Mouse (Mus musculus) liver, embryonic 13.5 days (tissue): ENCODE measurements at regions not wholly inside any gene's neighbourhood (a gene's known extent, or its start where the extent isn't known, plus 50 kb on each side); places are given as distances from the start of the nearest gene placed in this dataset.

ENCODE experiments used
- ATAC-seq: fragments of 200-750 bp; cut with Nextera tagmentation; 2 replicates; pipeline ENCODE4 v1.8.0; 2017; ENCODE audit warnings: low read depth, mild to moderate bottlenecking, moderate number of reproducible peaks, moderate library complexity
- DNase-seq: peaks from one replicate; pipeline ENCODE4 v3.0.0; 2022
- H3K27ac ChIP-seq: fragments of 300-500 bp; sonication (generic); 2 replicates; pipeline ENCODE4 v1.5.1; 2015; ENCODE audit warnings: moderate library complexity, mild to moderate bottlenecking, inconsistent platforms
- H3K27me3 ChIP-seq: fragments of 300-500 bp; sonication (generic); 2 replicates; pipeline ENCODE4 v1.6.1; 2015; ENCODE audit warnings: mild to moderate bottlenecking, inconsistent platforms
- H3K36me3 ChIP-seq: fragments of 300-500 bp; sonication (generic); 2 replicates; pipeline ENCODE4 v1.6.1; 2015; ENCODE audit warnings: mild to moderate bottlenecking, inconsistent platforms
- H3K4me1 ChIP-seq: fragments of 300-500 bp; sonication (generic); replicated peaks from 2 replicates; pipeline ENCODE4 v1.6.1; 2015; ENCODE audit warnings: inconsistent platforms
- H3K4me2 ChIP-seq: fragments of 300-500 bp; sonication (generic); 2 replicates; pipeline ENCODE4 v1.6.1; 2015; ENCODE audit warnings: inconsistent platforms, mild to moderate bottlenecking, moderate library complexity
- H3K4me3 ChIP-seq: fragments of 300-500 bp; sonication (generic); replicated peaks from 2 replicates; pipeline ENCODE4 v1.5.1; 2015; ENCODE audit warnings: mild to moderate bottlenecking, inconsistent platforms
- H3K9ac ChIP-seq: fragments of 300-500 bp; sonication (generic); 2 replicates; pipeline ENCODE4 v1.6.1; 2015; ENCODE audit warnings: mild to moderate bottlenecking, inconsistent platforms
- H3K9me3 ChIP-seq: fragments of 300-500 bp; sonication (generic); replicated peaks from 2 replicates; pipeline ENCODE4 v1.6.1; 2016; ENCODE audit warnings: inconsistent platforms
- WGBS: fragments of 180-500 bp; shearing (Covaris S2); methylation state at CpG from one replicate; pipeline ENCODE4 v1.1.7; 2015; ENCODE audit not compliant: insufficient replicate concordance; 5-methylcytosine and 5-hydroxymethylcytosine counted together

- no peak for ATAC-seq
- no peaks in the 10 kb centered on the region for H3K4me1 ChIP-seq
- H3K27me3 ChIP-seq: no peaks in the 10 kb centered on the region
- H3K36me3 ChIP-seq: no peaks in the 10 kb centered on the region
- no peak overlapping the region for H3K27ac ChIP-seq
- H3K9ac ChIP-seq: no peak overlapping the region
- WGBS: 72% methylated on average over 2 of the region's 2 CpGs
- no peaks in the 10 kb centered on the region for H3K9me3 ChIP-seq
- H3K4me3 ChIP-seq: no peak overlapping the region
- no peak overlapping the region for H3K4me2 ChIP-seq
- DNase-seq: no peak
These were observed 1367.2 kb downstream of the Gsdmc2 start for GRCm38 (mm10) chr15:62477779-62478178.

DNA sequence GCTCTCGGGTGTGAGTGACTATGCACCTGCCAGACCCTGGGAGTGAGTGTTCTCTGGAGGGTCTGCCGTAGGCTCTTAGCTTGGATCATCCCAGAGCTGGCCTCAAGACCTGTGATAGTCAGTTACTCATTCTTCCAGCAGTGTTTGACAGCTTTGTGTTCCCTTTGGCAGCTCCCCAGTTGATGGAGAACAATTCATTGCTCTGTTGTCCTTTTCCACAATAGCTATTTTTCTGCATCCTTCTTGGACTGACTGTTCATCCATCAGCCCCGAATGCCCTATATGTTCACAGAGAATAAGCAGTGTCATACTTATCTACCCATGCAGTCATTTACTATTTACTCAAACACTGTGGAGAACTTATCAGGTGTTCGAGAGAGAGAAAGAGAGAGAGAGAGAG, 1368.5 kb downstream of the Gsdmc2 start:
- Histone ChIP-seq H3K4me1 (no peaks in the 10 kb centered on the region), H3K27ac (no peak overlapping the region), H3K27me3 (no peaks in the 10 kb centered on the region), H3K9me3 (no peaks in the 10 kb centered on the region), H3K4me2 (no peak overlapping the region), H3K36me3 (no peaks in the 10 kb centered on the region), H3K4me3 (no peak overlapping the region), H3K9ac (no peak overlapping the region)
- 53% methylated on average over 4 of the region's 4 CpGs for WGBS
- no peak for DNase-seq
- no peak for ATAC-seq

- Histone ChIP-seq H3K9ac (no peak overlapping the region), H3K4me1 (no peaks in the 10 kb centered on the region), H3K4me3 (no peak overlapping the region), H3K9me3 (no peaks in the 10 kb centered on the region), H3K27me3 (no peaks in the 10 kb centered on the region), H3K36me3 (no peaks in the 10 kb centered on the region), H3K27ac (no peak overlapping the region), H3K4me2 (no peak overlapping the region)
- no peak for DNase-seq
- 71% methylated on average over 7 of the region's 7 CpGs for WGBS
- no peak for ATAC-seq
These were observed 1374.2 kb downstream of the Gsdmc2 start for GRCm38 (mm10) chr15:62470683-62471331.

GRCm38 (mm10) chr15:62468076-62468475, 1376.9 kb downstream of the Gsdmc2 start:
- Histone ChIP-seq H3K27me3 (no peaks in the 10 kb centered on the region), H3K9ac (no peak overlapping the region), H3K4me1 (no peaks in the 10 kb centered on the region), H3K27ac (no peak overlapping the region), H3K36me3 (no peaks in the 10 kb centered on the region), H3K4me2 (no peak overlapping the region), H3K9me3 (no peaks in the 10 kb centered on the region), H3K4me3 (no peak overlapping the region)
- ATAC-seq (no peak), DNase-seq (no peak)
- WGBS: 56% methylated on average over 3 of the region's 3 CpGs

DNA sequence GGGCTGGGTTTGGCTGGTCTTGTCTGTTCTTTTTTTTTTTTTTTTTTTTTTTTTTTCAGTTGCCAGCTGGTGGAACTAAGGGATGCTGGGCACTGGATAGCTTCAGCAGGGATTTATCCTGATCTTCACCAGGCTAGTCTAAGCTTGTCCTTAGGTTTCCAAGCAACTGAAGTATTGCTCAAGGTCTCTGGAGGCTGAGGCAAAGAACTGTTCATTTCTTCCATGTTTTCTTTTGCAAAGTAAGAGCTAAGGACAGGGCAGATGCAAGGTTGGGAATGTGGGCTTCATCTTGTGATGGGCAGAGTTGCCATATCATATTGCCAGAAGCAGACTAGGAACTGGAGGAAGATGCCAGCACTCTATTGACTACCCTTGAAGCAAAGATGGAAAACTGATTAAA, 1378.1 kb downstream of the Gsdmc2 start:
- no peak overlapping the region for H3K4me2 ChIP-seq
- no peak for DNase-seq
- no peaks in the 10 kb centered on the region for H3K27me3 ChIP-seq
- no peak for ATAC-seq
- H3K9ac ChIP-seq: no peak overlapping the region
- no peak overlapping the region for H3K27ac ChIP-seq
- no peaks in the 10 kb centered on the region for H3K4me1 ChIP-seq
- no peak overlapping the region for H3K4me3 ChIP-seq
- no peaks in the 10 kb centered on the region for H3K36me3 ChIP-seq
- H3K9me3 ChIP-seq: no peaks in the 10 kb centered on the region

- no peak overlapping the region for H3K9ac ChIP-seq
- DNase-seq (no peak), ATAC-seq (no peak)
- WGBS: 64% methylated on average over 6 of the region's 6 CpGs
- H3K9me3 ChIP-seq: no peaks in the 10 kb centered on the region
- H3K4me3 ChIP-seq: no peak overlapping the region
- no peak overlapping the region for H3K27ac ChIP-seq
- no peaks in the 10 kb centered on the region for H3K4me1 ChIP-seq
- no peaks in the 10 kb centered on the region for H3K36me3 ChIP-seq
- no peak overlapping the region for H3K4me2 ChIP-seq
- no peaks in the 10 kb centered on the region for H3K27me3 ChIP-seq
These were observed 1379.7 kb downstream of the Gsdmc2 start for GRCm38 (mm10) chr15:62465026-62465839.

- Histone ChIP-seq H3K9me3 (no peaks in the 10 kb centered on the region), H3K4me2 (no peak overlapping the region), H3K4me1 (no peaks in the 10 kb centered on the region), H3K27ac (no peak overlapping the region), H3K36me3 (no peaks in the 10 kb centered on the region), H3K27me3 (no peaks in the 10 kb centered on the region), H3K9ac (no peak overlapping the region), H3K4me3 (no peak overlapping the region)
- 46% methylated on average over 3 of the region's 3 CpGs for WGBS
- DNase-seq: no peak
- no peak for ATAC-seq
These were observed 1382.3 kb downstream of the Gsdmc2 start for GRCm38 (mm10) chr15:62462698-62463097.

DNA sequence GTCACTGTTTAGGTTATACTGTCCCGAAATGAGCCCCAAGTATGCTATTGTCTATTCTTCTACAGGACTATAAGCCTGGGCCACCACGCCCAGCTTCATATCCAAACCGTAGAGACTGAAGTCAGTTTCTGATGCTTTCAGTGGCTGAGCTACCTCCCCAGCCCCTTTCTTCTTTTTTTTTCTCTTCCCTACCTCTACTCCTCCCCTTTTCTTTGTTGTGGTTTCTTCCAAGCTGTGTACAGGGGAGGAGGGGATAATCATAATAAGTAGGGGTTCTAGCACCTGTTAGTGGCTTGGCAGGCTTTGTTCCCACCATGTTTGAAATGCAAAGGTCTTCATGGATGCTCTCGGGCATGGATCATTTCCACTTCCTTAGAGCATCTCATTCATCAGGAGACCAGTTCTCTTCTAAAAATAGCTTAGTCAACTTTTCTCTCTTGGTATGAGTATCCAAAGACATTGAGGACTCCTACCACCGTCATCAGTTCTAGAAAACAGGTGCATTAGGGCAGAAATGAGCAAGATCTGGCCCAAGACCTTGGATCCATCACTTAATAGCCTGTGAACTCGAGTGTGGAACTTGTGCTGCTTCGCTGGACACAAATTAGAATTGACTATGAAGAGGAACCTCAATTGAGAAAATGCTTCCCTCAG, 1383.5 kb downstream of the Gsdmc2 start:
- H3K4me2 ChIP-seq: no peak overlapping the region
- no peak overlapping the region for H3K27ac ChIP-seq
- no peaks in the 10 kb centered on the region for H3K36me3 ChIP-seq
- H3K27me3 ChIP-seq: no peaks in the 10 kb centered on the region
- H3K4me1 ChIP-seq: no peaks in the 10 kb centered on the region; the same call in 1 of the 2 replicates
- ATAC-seq (no peak), DNase-seq (no peak)
- H3K9me3 ChIP-seq: no peaks in the 10 kb centered on the region
- WGBS: 60% methylated on average over 7 of the region's 7 CpGs
- no peak overlapping the region for H3K9ac ChIP-seq
- no peak overlapping the region for H3K4me3 ChIP-seq

DNA sequence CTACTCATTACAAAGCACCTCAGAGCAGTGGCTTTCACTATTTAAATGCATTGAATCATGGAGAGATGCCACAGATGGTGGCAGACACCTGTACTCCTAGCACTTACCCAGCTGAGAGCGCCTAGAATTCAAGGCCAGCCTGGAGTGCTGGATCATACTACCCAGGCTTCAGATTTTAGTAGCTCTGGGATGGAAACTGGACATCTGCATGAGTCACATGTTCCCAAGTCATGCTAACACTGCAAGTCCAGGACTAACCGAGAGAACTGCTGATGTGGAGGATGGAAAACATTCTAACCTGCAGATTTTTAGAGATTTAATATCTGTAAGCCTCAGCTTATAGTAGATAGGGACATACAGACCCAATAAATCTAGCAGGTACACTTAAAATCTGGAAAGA, 1384.3 kb downstream of the Gsdmc2 start:
- 53% methylated on average over 2 of the region's 2 CpGs for WGBS
- Histone ChIP-seq H3K9ac (no peak overlapping the region), H3K36me3 (no peaks in the 10 kb centered on the region), H3K4me2 (no peak overlapping the region), H3K9me3 (no peaks in the 10 kb centered on the region), H3K4me3 (no peak overlapping the region), H3K27ac (no peak overlapping the region), H3K4me1 (no peaks in the 10 kb centered on the region; the same call in 1 of the 2 replicates), H3K27me3 (no peaks in the 10 kb centered on the region)
- ATAC-seq (no peak), DNase-seq (no peak)

GRCm38 (mm10) chr15:62460026-62460607, 1384.9 kb downstream of the Gsdmc2 start:
- DNase-seq (no peak), ATAC-seq (no peak)
- H3K27ac ChIP-seq: no peak overlapping the region
- no peak overlapping the region for H3K4me2 ChIP-seq
- H3K36me3 ChIP-seq: no peaks in the 10 kb centered on the region
- H3K4me3 ChIP-seq: no peak overlapping the region
- H3K9ac ChIP-seq: no peak overlapping the region
- H3K4me1 ChIP-seq: no peaks in the 10 kb centered on the region; the same call in 1 of the 2 replicates
- H3K9me3 ChIP-seq: no peaks in the 10 kb centered on the region
- WGBS: 53% methylated on average over 6 of the region's 6 CpGs
- H3K27me3 ChIP-seq: no peaks in the 10 kb centered on the region

GRCm38 (mm10) chr15:62457990-62458389, 1387.0 kb downstream of the Gsdmc2 start:
- ATAC-seq: no peak
- Histone ChIP-seq H3K4me1 (no peaks in the 10 kb centered on the region; the same call in 1 of the 2 replicates), H3K9me3 (no peaks in the 10 kb centered on the region), H3K27ac (no peak overlapping the region), H3K4me3 (no peak overlapping the region), H3K4me2 (no peak overlapping the region), H3K36me3 (no peaks in the 10 kb centered on the region), H3K9ac (no peak overlapping the region), H3K27me3 (no peaks in the 10 kb centered on the region)
- no peak for DNase-seq
- 31% methylated on average over 2 of the region's 2 CpGs for WGBS
